Mouse (Mus musculus) midbrain, embryonic 12.5 days (tissue): ENCODE measurements at regions not wholly inside any gene's neighbourhood (a gene's known extent, or its start where the extent isn't known, plus 50 kb on each side); places are given as distances from the start of the nearest gene placed in this dataset.

Experiments
- ATAC-seq: fragments of 200-750 bp; cut with Nextera tagmentation; 2 replicates; pipeline ENCODE4 v1.8.0; 2017; ENCODE audit warnings: low read depth, moderate TSS enrichment, moderate library complexity; ENCODE audit not compliant: low FRiP score
- H3K27ac ChIP-seq: fragments of 300-500 bp; sonication (generic); replicated peaks from 2 replicates; pipeline ENCODE4 v1.5.1; 2016; ENCODE audit warnings: mild to moderate bottlenecking
- H3K27me3 ChIP-seq: fragments of 300-500 bp; sonication (generic); 2 replicates; pipeline ENCODE4 v1.6.1; 2016; ENCODE audit warnings: mild to moderate bottlenecking
- H3K36me3 ChIP-seq: fragments of 300-500 bp; sonication (generic); 2 replicates; pipeline ENCODE4 v1.6.1; 2016
- H3K4me1 ChIP-seq: fragments of 300-500 bp; sonication (generic); 2 replicates; pipeline ENCODE4 v1.6.1; 2016
- H3K4me2 ChIP-seq: fragments of 300-500 bp; sonication (generic); replicated peaks from 2 replicates; pipeline ENCODE4 v1.6.1; 2016; ENCODE audit warnings: mild to moderate bottlenecking, moderate library complexity
- H3K4me3 ChIP-seq: fragments of 300-500 bp; sonication (generic); 2 replicates; pipeline ENCODE4 v1.5.1; 2016; ENCODE audit warnings: mild to moderate bottlenecking
- H3K9ac ChIP-seq: fragments of 300-500 bp; sonication (generic); replicated peaks from 2 replicates; pipeline ENCODE4 v1.6.1; 2016; ENCODE audit warnings: mild to moderate bottlenecking, moderate library complexity
- H3K9me3 ChIP-seq: fragments of 300-500 bp; sonication (generic); 2 replicates; pipeline ENCODE4 v1.6.1; 2016; ENCODE audit warnings: mild to moderate bottlenecking
- WGBS: fragments of 180-500 bp; shearing (Covaris S2); methylation state at CpG from one replicate; pipeline ENCODE4 v1.1.7; 2016; 5-methylcytosine and 5-hydroxymethylcytosine counted together

DNA sequence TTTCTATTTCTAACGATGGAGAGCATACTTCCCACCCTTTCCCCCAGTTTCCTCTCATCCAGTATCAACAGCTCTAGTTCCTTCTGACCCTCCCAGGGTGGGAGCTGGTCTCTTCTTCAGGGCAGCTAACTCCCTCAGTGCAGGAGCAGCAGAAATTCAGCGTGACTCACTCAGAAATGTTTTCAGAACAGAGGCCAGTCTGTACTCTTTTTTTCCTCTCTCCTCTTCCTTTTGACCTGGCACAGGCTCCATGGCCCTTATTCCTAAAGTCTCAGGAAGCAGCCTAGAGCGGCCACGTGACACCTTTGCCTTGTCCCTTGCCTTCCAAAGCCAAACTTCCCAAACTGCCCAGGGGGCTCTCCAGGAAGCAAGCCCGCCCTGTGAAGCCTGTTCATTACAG is 55.4 kb downstream of the Pja1 start:
- H3K9ac ChIP-seq, result no peak overlapping the region
- H3K36me3 ChIP-seq, result no peaks in the 10 kb centered on the region
- whole genome bisulfite sequencing, result 57% methylated on average over 5 of the region's 5 CpGs
- peaks cover 91% of the 10 kb centered on the region for H3K27me3 ChIP-seq
- H3K4me1 ChIP-seq, result no peaks in the 10 kb centered on the region
- no peak overlapping the region for H3K4me2 ChIP-seq
- no peak overlapping the region for H3K27ac ChIP-seq
- ATAC-seq, result no peak
- no peaks in the 10 kb centered on the region for H3K9me3 ChIP-seq
- H3K4me3 ChIP-seq, result no peak overlapping the region

GRCm38 (mm10) chrX:99410942-99411341 is 60.1 kb downstream of the Pja1 start:
- no peak for ATAC-seq
- Histone ChIP-seq H3K27ac (no peak overlapping the region), H3K27me3 (peaks cover 90% of the 10 kb centered on the region), H3K36me3 (no peaks in the 10 kb centered on the region), H3K9ac (no peak overlapping the region), H3K4me2 (no peak overlapping the region), H3K9me3 (no peaks in the 10 kb centered on the region), H3K4me3 (no peak overlapping the region), H3K4me1 (no peaks in the 10 kb centered on the region)
- 79% methylated on average over 3 of the region's 3 CpGs for WGBS

DNA sequence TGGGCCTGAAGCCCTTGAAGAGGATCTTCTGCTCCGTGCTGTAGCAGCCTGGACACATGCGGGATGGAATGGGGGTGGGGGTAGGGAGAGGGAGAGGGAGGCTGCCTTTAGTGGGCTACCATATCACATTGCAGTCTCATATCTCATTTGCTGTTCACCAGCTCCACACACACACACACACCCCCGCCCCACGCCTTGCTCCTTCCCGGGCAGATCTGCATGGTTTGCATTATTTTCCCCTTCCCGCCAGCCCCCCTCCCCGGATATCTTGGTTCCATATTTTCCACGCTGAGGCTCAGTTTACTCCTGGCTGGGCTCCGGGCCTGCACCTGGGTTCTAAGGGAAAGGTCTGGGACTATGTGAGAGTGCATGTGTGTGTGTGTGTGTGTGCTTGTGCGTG is 61.2 kb downstream of the Pja1 start:
- WGBS, result 73% methylated on average over 10 of the region's 10 CpGs
- peaks cover 85% of the 10 kb centered on the region for H3K27me3 ChIP-seq
- 0 out of 2 replicates have a peak, but pooled peaks have one; percentile 38 for ATAC-seq
- H3K27ac ChIP-seq, result no peak overlapping the region
- H3K36me3 ChIP-seq, result no peaks in the 10 kb centered on the region
- H3K4me2 ChIP-seq, result no peak overlapping the region
- no peak overlapping the region for H3K9ac ChIP-seq
- no peaks in the 10 kb centered on the region for H3K9me3 ChIP-seq
- H3K4me1 ChIP-seq, result no peaks in the 10 kb centered on the region
- no peak overlapping the region for H3K4me3 ChIP-seq

DNA sequence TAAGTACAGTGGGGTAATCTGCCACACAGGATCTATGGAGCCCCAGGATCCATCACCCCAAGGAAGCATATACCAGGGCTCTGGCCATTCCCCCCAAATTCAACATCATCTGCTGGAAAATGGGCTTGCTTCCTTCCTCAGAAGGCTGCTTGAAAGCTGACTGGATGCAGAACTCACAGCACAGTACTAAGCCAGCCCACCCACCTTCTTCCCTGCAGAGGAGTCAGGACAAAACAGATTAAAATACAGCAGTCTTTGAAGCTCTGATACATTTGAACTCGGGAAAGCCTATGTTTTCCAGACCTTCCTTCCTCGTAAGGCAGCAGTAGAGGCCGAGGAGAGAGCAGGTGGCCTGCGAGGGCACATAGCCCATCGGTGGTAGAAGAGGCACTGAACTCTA is 61.7 kb downstream of the Pja1 start:
- H3K9me3 ChIP-seq, result no peaks in the 10 kb centered on the region
- H3K4me1 ChIP-seq, result no peaks in the 10 kb centered on the region
- H3K36me3 ChIP-seq, result no peaks in the 10 kb centered on the region
- H3K4me2 ChIP-seq, result no peak overlapping the region
- no peak overlapping the region for H3K4me3 ChIP-seq
- 69% methylated on average over 5 of the region's 5 CpGs for WGBS
- no peak overlapping the region for H3K9ac ChIP-seq
- ATAC-seq, result no peak
- H3K27me3 ChIP-seq, result peaks cover 83% of the 10 kb centered on the region
- H3K27ac ChIP-seq, result no peak overlapping the region

DNA sequence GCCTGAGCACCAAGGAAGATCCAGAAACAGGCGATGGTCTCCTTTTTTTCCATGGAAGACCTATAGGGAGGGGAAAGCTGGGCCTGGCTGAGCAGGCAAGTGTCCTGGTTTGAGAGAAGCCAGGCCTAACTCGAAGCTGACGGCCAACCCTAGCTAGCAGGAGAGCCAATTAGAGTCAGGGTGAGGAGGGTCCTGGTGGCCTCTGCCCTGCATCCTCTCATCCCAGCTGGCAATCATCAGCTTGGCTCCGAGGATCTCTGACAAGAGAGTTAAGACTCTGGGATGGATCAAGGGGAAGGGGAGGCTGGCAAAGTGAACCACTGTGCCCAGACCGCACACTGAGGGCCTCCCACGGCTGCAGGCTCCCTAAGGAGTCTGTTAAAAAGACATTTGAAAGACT is 62.3 kb downstream of the Pja1 start:
- Histone ChIP-seq H3K4me1 (peaks cover 2% of the 10 kb centered on the region; the same call in 1 of the 2 replicates), H3K9ac (no peak overlapping the region), H3K27me3 (peaks cover 83% of the 10 kb centered on the region), H3K4me2 (no peak overlapping the region), H3K36me3 (no peaks in the 10 kb centered on the region), H3K4me3 (no peak overlapping the region), H3K9me3 (no peaks in the 10 kb centered on the region), H3K27ac (no peak overlapping the region)
- ATAC-seq, result no peak
- 54% methylated on average over 6 of the region's 6 CpGs for WGBS

- ATAC-seq, result no peak
- Histone ChIP-seq H3K9me3 (no peaks in the 10 kb centered on the region), H3K36me3 (no peaks in the 10 kb centered on the region), H3K9ac (no peak overlapping the region), H3K4me3 (no peak overlapping the region), H3K4me2 (no peak overlapping the region), H3K4me1 (peaks cover 6% of the 10 kb centered on the region; the same call in 1 of the 2 replicates), H3K27me3 (peaks cover 82% of the 10 kb centered on the region), H3K27ac (no peak overlapping the region)
- WGBS, result 63% methylated on average over 8 of the region's 8 CpGs
Measured at GRCm38 (mm10) chrX:99405843-99406242, 65.2 kb downstream of the Pja1 start.

GRCm38 (mm10) chrX:99403521-99404149 is 67.4 kb downstream of the Pja1 start:
- Histone ChIP-seq H3K9me3 (no peaks in the 10 kb centered on the region), H3K4me3 (no peak overlapping the region), H3K4me1 (peaks cover 6% of the 10 kb centered on the region; the same call in 1 of the 2 replicates), H3K27me3 (peaks cover 78% of the 10 kb centered on the region), H3K27ac (no peak overlapping the region), H3K9ac (no peak overlapping the region), H3K36me3 (no peaks in the 10 kb centered on the region), H3K4me2 (no peak overlapping the region)
- ATAC-seq, result no peak
- 61% methylated on average over 6 of the region's 6 CpGs for WGBS

- H3K9me3 ChIP-seq, result no peaks in the 10 kb centered on the region
- 0 out of 2 replicates have a peak, but pooled peaks have one; percentile 44 for ATAC-seq
- no peak overlapping the region for H3K4me2 ChIP-seq
- no peak overlapping the region for H3K4me3 ChIP-seq
- H3K27me3 ChIP-seq, result peaks cover 79% of the 10 kb centered on the region
- no peak overlapping the region for H3K27ac ChIP-seq
- H3K9ac ChIP-seq, result no peak overlapping the region
- peaks cover 6% of the 10 kb centered on the region; the same call in 1 of the 2 replicates for H3K4me1 ChIP-seq
- H3K36me3 ChIP-seq, result no peaks in the 10 kb centered on the region
- WGBS, result 53% methylated on average over 9 of the region's 9 CpGs
Measured at GRCm38 (mm10) chrX:99402841-99403520, 68.1 kb downstream of the Pja1 start.

DNA sequence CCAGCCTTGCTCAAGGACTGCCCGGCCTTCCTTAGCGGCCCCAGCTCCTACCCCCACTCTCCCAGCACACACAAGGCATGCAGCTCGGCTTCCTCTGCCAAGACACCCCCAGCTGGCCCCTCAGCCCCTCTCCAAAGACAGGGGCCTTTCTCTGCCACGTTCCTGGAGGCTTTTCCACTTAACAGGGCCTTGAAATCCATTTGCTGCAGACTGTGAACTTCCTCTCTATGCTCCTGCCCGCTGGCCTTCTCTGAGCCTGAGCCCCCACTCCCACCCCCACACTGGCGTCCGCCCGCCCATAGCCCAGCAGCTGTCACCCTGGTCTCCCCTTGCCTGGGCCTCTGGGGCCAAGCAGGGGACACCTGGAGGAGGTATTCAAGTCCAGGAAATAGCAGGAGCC is 73.7 kb downstream of the Pja1 start:
- Histone ChIP-seq H3K4me2 (no peak overlapping the region), H3K9me3 (no peaks in the 10 kb centered on the region), H3K36me3 (no peaks in the 10 kb centered on the region), H3K4me1 (peaks cover 9% of the 10 kb centered on the region), H3K9ac (no peak overlapping the region), H3K4me3 (no peak overlapping the region), H3K27ac (no peak overlapping the region), H3K27me3 (peaks cover 87% of the 10 kb centered on the region)
- no peak for ATAC-seq
- 55% methylated on average over 8 of the region's 8 CpGs for WGBS

- no peak overlapping the region for H3K9ac ChIP-seq
- H3K27ac ChIP-seq, result no peak overlapping the region
- H3K4me1 ChIP-seq, result peaks cover 11% of the 10 kb centered on the region
- peaks cover 85% of the 10 kb centered on the region for H3K27me3 ChIP-seq
- no peaks in the 10 kb centered on the region for H3K36me3 ChIP-seq
- 68% methylated on average over 6 of the region's 6 CpGs for WGBS
- H3K4me3 ChIP-seq, result no peak overlapping the region
- no peaks in the 10 kb centered on the region for H3K9me3 ChIP-seq
- no peak overlapping the region for H3K4me2 ChIP-seq
- ATAC-seq, result no peak
Measured at GRCm38 (mm10) chrX:99396180-99396579, 74.9 kb downstream of the Pja1 start.

- Histone ChIP-seq H3K27ac (no peak overlapping the region), H3K27me3 (peaks cover 92% of the 10 kb centered on the region), H3K4me3 (no peak overlapping the region), H3K9me3 (no peaks in the 10 kb centered on the region), H3K4me2 (no peak overlapping the region), H3K9ac (no peak overlapping the region), H3K36me3 (no peaks in the 10 kb centered on the region), H3K4me1 (peaks cover 11% of the 10 kb centered on the region)
- WGBS, result 82% methylated on average over 3 of the region's 3 CpGs
- no peak for ATAC-seq
Measured at GRCm38 (mm10) chrX:99395067-99395466, 76.0 kb downstream of the Pja1 start.

DNA sequence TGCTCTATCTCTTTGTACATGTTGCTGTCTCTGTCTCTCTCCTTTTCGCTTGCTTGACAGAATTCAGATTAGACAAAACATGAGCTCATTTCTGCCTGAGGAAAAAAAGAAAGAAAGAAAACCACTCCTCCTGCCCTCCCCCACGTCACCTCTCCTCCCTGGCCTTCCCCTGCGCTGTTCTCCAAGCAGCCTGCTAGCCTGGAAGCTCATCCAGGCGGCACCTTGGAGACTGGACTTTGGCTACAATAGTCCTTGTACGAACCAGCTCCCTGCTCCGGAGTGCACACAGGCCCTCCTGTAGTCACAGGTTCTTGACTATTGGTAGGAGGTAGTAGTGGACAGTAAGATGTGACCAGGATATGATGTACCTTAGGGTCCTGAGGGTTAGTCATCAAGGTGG is 79.4 kb downstream of the Pja1 start:
- Histone ChIP-seq H3K9ac (no peak overlapping the region), H3K27ac (no peak overlapping the region), H3K9me3 (no peaks in the 10 kb centered on the region), H3K36me3 (no peaks in the 10 kb centered on the region), H3K4me1 (peaks cover 6% of the 10 kb centered on the region; the same call in 1 of the 2 replicates), H3K4me2 (no peak overlapping the region), H3K4me3 (no peak overlapping the region), H3K27me3 (peaks cover 85% of the 10 kb centered on the region)
- WGBS, result 68% methylated on average over 6 of the region's 6 CpGs
- ATAC-seq, result no peak
